Mouse (Mus musculus) liver, embryonic 14.5 days (tissue): ENCODE measurements at regions not wholly inside any gene's neighbourhood (a gene's known extent, or its start where the extent isn't known, plus 50 kb on each side); places are given as distances from the start of the nearest gene placed in this dataset.

Experiments used
- CTCF ChIP-seq: IDR thresholded peaks from 2 replicates; pipeline ENCODE4 v1.5.1; 2016; ENCODE audit warnings: antibody characterized with exemption, low read depth, control low read depth
- EP300 ChIP-seq: IDR thresholded peaks from 2 replicates; pipeline ENCODE4 v1.6.1; 2016; ENCODE audit warnings: antibody characterized with exemption, low read depth

DNA sequence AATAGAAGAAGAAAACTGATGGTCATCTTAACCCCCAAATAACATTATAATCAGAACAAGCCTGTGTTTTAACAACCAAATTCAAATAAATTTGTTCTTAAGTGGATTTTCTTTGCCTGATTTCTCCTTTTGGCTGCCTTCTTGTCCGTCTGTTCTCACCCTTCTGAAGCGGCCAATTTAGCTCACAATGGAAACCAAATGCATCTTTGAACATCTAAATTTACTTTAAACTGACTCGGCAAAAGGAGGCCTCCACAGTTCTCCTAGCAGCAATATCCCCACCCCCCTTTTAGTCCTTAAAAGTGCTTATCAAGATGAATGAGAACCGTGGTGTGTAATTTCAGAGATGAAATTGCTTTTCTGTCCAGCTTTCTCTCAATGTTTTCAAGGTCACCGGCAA, 389.6 kb upstream of the Adamts16 start:
- TF ChIP-seq CTCF (no peak), EP300 (no peak)
